Mouse (Mus musculus) C2C12 (cell line): ENCODE data around the gene Hmgcs2.

ENCODE experiments used
- CEBPB ChIP-seq: IDR thresholded peaks from one replicate; pipeline ENCODE4 v1.6.1; 2011; ENCODE audit warnings: low read depth, mild to moderate bottlenecking, control low read depth, moderate library complexity
- CTCF ChIP-seq: IDR thresholded peaks from one replicate; pipeline ENCODE4 v1.5.1; 2011; ENCODE audit not compliant: control insufficient read depth, insufficient read depth, insufficient read length
- MAX ChIP-seq: IDR thresholded peaks from one replicate; pipeline ENCODE4 v1.6.1; 2011; ENCODE audit warnings: mild to moderate bottlenecking, control low read depth
- MYOD1 ChIP-seq: IDR thresholded peaks from one replicate; pipeline ENCODE4 v1.6.1; 2011; ENCODE audit warnings: low read depth; ENCODE audit not compliant: control insufficient read depth, insufficient read length
- MYOG ChIP-seq: IDR thresholded peaks from one replicate; pipeline ENCODE4 v1.6.1; 2011; ENCODE audit not compliant: control insufficient read depth, insufficient read length; ENCODE audit errors: extremely low read depth

- TF ChIP-seq MYOG (no peak), CTCF (no peak), MAX (no peak), MYOD1 (no peak), CEBPB (no peak)
Measured at GRCm38 (mm10) chr3:98262133-98262532, 18.1 kb upstream of the Hmgcs2 start.
